Mouse (Mus musculus): Measurements from ENCODE around the gene Neurog2. TPM values are rescaled to one million over a fixed set of nuclear protein-coding genes. Genes with fewer than 3 reads are reported as not detected.

Neurog2 gene
- total RNA-seq, 2 experiments from 2014 or later = 2.1 to 2.4 TPM

GRCm38 (mm10) chr3:127640762-127641700, 8.1 kb downstream of the Neurog2 start:
- DNase-seq (ENCODE audit: low spot score in 2 of 2) = no peak

GRCm38 (mm10) chr3:127642211-127642610, 9.3 kb downstream of the Neurog2 start:
- DNase-seq (ENCODE audit: low spot score in 2 of 2) = no peak

DNA sequence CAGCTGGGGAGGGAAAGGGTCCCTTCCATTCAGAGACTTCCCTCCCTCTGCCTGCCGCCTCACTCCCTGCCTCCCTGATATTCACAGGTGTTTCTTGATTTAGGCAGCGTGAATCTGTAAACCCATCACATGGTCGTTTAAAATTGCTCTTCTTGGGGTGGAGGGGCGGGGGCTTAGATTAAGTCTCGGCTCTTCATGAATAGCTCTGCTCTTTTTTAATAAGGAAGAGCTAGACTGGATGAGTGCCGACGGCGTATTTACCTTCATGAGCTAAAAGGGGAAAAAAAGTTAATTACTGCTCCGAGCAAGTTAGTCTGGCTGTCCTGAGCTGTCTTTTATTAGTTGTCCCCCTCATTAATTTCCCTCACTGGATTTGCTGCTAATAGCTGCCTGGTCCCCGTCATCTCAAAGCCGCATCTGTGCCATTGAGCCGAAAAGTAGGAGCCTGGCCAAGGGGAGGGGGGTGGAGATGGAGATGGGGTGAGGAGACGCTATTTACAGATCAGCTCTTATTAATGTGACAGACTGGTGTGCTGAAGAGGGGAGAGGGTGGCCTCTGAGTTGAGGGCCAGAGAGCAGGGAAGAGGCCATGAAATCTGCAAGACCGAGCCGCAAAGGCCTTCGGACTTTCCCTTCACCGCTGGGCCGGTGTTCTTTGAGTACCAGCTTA, 13.4 kb downstream of the Neurog2 start:
- DNase-seq (ENCODE audit: low spot score in 2 of 2) = peak in 1 of 2 experiments; percentile 22

- no peak for DNase-seq (ENCODE audit: low spot score in 2 of 2)
These were observed 19.1 kb downstream of the Neurog2 start for GRCm38 (mm10) chr3:127651742-127652653.

DNA sequence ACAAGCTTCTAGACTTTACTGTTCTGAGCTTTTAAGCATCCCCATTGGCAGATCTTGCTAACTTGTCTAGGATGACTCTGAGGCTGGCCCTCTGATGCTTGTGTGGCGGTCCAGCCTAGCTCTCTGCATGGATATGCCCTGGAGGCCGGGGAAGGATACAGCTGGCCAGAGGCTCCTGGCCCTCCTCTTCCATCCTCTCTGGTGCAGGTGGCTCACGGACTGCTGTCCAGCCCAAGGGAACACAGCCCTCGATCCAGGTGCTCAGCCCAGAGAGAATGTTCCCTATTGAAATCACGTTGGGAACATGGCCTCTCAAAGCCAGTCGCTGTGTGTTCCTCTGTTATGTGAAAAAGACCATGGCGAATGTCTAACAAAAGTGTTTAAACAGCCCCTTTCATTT, 27.8 kb downstream of the Neurog2 start:
- DNase-seq (ENCODE audit: low spot score in 2 of 2) = no peak

- no peak for DNase-seq (ENCODE audit: low spot score in 2 of 2)
These were observed 29.0 kb downstream of the Neurog2 start for GRCm38 (mm10) chr3:127661646-127662531.

DNA sequence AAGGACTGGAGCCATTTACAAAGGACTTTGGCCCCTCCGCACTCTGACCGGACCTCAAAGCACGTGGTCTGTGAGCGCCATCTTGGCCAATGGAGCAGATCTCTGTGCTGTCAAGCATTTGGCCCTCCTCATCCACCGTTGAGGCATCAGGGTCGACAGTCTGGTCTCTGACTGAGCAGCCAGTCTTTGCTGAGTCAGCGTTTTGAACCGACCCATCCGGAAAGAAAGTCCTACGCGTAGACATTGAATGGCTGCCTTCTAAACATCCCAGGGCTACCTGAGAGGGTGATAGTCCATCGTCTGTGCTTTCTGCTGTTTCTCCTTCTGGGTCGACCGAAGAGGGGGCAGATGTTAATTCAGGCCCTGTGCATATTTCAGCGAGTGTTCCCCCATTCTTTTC, 46.8 kb downstream of the Neurog2 start:
- no peak for DNase-seq (ENCODE audit: low spot score in 2 of 2)

Other genes with a start within 250 kb of the Neurog2 start
- 100 to 1,000 TPM; 884 to 907 TPM for gene Ank2, start 133.8 kb upstream of the Neurog2 start, total RNA-seq (2021)
- 10 to 100 TPM; 18.4 to 20.9 TPM for gene Larp7, start 79.8 kb upstream of the Neurog2 start, total RNA-seq (2021)
- gene Zgrf1, start 79.6 kb upstream of the Neurog2 start, total RNA-seq (2021) = 1 to 10 TPM; 3.1 to 4.2 TPM
- gene Alpk1, start 147.4 kb downstream of the Neurog2 start, total RNA-seq (2021) = 1 to 10 TPM; 7.9 to 9.2 TPM
- gene Tifa, start 156.7 kb downstream of the Neurog2 start, total RNA-seq (2021) = 1 to 10 TPM; 3.8 to 3.9 TPM
- gene Ap1ar, start 204.4 kb downstream of the Neurog2 start, total RNA-seq (2021) = 10 to 100 TPM; 76.8 to 82.4 TPM